Mouse (Mus musculus): ENCODE data around the gene Lama2.

- no peak for TF ChIP-seq POLR2A (IDR thresholded peaks at IDR 0.05; ENCODE audit: borderline replicate concordance, extremely low read depth, insufficient read depth, insufficient read length, poor library complexity, severe bottlenecking)
- TF ChIP-seq CTCF (IDR thresholded peaks at IDR 0.05; ENCODE audit: borderline replicate concordance, extremely low read depth, insufficient read depth, insufficient read length): no peak
Observed at GRCm38 (mm10) chr10:27054488-27054887, 565.1 kb downstream of the Lama2 start.

Data from brain, embryonic 14.5 days (tissue).